Comparison of ENCODE assay signal across 18 mouse cellular contexts in the genomic region with DNA sequence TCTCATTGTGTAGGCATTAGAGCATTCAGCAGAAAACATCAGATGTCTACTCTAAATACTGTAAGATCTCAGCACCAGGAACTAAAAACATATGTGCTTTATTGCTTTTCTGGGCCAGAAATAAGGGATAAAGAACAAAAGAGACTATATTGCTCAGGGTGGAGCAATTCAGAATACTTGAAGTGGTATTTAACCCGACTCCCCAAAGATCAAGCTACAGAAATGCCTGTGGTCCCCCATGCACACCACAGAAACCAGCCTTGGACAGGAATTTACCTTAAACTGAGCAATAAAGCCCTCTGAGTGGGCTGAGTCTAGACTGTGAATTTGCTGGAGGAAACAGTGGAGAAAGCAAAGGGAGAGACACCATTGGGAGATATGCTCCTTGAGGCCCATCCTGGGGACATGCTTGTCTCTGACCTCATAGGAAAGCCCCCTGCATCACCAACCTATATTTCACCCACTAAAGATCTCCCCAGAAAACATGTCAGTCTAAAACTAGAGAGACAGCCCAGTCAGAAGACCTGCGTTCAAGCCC.
"Had no signal": no experiment of that assay in that cellular context is flagged by ENCODE, and none has a peak within 500 bp of the region (broad histone marks: within the 10 kb centered on the region; RNA-seq: fewer than 3 reads in every experiment).

No protein-coding gene starts in this region.

- H3K9ac ChIP-seq: liver, embryonic 13.5 days had no signal

- H3K27ac ChIP-seq: liver, embryonic 13.5 days; stomach, postnatal 0 days had no signal

- H3K4me2 ChIP-seq: liver, embryonic 13.5 days; midbrain, embryonic 11.5 days had no signal

- ATAC-seq: intestine, embryonic 16.5 days had no signal

- H3K9me3 ChIP-seq: liver, embryonic 13.5 days had no signal

- DNase-seq: kidney, adult 18-20 months; kidney, adult 9 months; kidney, postnatal 14 days; kidney, postnatal 4 days; layer of hippocampus, adult 9-11 months; liver, embryonic 13.5 days; lung, adult 2 months; lung, postnatal 14 days; lung, postnatal 4 days; midbrain, embryonic 14.5 days; right cerebral cortex, adult 18-20 months; right cerebral cortex, postnatal 14 days; right cerebral cortex, postnatal 4 days; thymus, adult 2 months; thymus, postnatal 36 days had no signal

- H3K27me3 ChIP-seq: liver, embryonic 13.5 days had no signal

- H3K4me1 ChIP-seq: liver, embryonic 13.5 days had no signal

- H3K4me3 ChIP-seq: liver, embryonic 13.5 days had no signal

- H3K36me3 ChIP-seq: liver, embryonic 13.5 days had no signal
